Mouse (Mus musculus): ENCODE measurements at regions not wholly inside any gene's neighbourhood (a gene's known extent, or its start where the extent isn't known, plus 50 kb on each side); places are given as distances from the start of the nearest gene placed in this dataset.

DNA sequence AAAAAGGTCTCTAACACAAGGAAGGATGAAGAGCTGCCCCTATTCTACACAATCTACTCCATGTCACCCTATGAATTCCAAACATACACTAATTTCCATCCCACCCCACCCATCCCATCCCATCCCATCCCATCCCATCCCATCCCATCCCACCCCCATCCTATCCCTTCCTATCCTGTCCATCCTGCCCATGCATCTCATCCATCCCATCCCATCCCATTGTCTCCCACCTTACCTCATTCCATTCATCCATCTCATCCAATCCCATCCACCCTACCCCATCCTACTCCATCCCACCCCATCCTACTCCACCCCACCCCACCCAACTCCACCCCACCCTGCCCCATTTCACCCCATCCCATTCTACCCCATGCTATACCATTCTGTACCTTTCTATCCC, 91.9 kb upstream of the Fam92a start:
- Histone ChIP-seq H3K4me1 (ENCODE audit: control insufficient read depth, insufficient read depth, low read length) (no peaks in the 10 kb centered on the region), H3K4me3 (replicated peaks; ENCODE audit: control insufficient read depth, low read depth, low read length) (no peak overlapping the region), H3K27ac (ENCODE audit: control insufficient read depth, insufficient read depth, low read depth, low read length, poor library complexity) (no peak overlapping the region)
- TF ChIP-seq POLR2A (IDR thresholded peaks at IDR 0.05; ENCODE audit: borderline replicate concordance, control insufficient read depth, low read depth, low read length) (no peak), CTCF (IDR thresholded peaks at IDR 0.05; ENCODE audit: control insufficient read depth, insufficient read depth, low read length) (no peak)

DNA sequence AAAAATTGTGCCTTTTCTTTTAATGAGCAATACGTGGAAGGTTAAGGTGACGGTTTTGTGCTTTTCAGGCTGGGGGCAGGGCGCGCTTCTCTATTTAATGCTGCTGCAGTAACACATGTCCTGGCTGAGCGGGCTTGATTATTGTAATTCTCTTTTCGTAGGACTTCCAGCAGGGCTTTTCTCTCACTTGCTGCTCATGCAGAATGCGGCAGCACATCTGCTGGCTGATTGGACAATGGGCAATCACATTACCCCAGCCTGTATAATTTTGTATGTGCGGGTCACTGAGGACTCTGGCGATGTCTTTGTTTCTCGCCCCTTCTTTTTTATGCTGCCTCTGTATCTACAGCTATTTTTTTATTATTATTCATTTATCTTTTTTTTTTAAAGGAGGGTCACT, 91.4 kb upstream of the Fam92a start:
- H3K4me3 ChIP-seq (replicated peaks; ENCODE audit: control insufficient read depth, low read depth, low read length): no peak overlapping the region
- no peaks in the 10 kb centered on the region for H3K4me1 ChIP-seq (ENCODE audit: control insufficient read depth, insufficient read depth, low read length)
- no peak for TF ChIP-seq CTCF (IDR thresholded peaks at IDR 0.05; ENCODE audit: control insufficient read depth, insufficient read depth, low read length)
- no peak for TF ChIP-seq POLR2A (IDR thresholded peaks at IDR 0.05; ENCODE audit: borderline replicate concordance, control insufficient read depth, low read depth, low read length)
- H3K27ac ChIP-seq (ENCODE audit: control insufficient read depth, insufficient read depth, low read depth, low read length, poor library complexity): no peak overlapping the region
- 88% methylated on average over 10 of the region's 10 CpGs for WGBS

DNA sequence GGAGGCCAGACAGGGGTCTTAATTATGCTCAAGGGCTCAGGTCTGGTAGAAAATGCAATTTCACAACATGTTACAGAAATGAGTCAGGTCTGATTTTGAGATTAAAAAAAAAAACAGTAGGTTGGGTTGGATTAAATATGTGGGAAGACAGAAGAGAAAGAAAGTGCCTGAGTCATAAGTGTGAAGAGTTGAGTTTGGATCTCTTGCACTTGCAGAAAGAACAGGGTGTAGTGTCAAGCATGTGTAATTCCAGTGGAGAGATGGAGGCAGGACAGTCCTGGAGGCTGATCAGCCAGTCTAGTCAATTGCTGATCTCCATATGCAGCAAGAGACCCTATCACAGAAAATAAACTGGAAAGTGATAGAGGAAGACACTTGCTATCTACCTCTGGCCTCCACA, 76.2 kb upstream of the Fam92a start:
- H3K27ac ChIP-seq (ENCODE audit: control insufficient read depth, insufficient read depth, low read depth, low read length, poor library complexity): no peak overlapping the region
- TF ChIP-seq POLR2A (IDR thresholded peaks at IDR 0.05; ENCODE audit: borderline replicate concordance, control insufficient read depth, low read depth, low read length): no peak
- TF ChIP-seq CTCF (IDR thresholded peaks at IDR 0.05; ENCODE audit: control insufficient read depth, insufficient read depth, low read length): no peak
- no peaks in the 10 kb centered on the region for H3K4me1 ChIP-seq (ENCODE audit: control insufficient read depth, insufficient read depth, low read length)
- H3K4me3 ChIP-seq (replicated peaks; ENCODE audit: control insufficient read depth, low read depth, low read length): no peak overlapping the region

DNA sequence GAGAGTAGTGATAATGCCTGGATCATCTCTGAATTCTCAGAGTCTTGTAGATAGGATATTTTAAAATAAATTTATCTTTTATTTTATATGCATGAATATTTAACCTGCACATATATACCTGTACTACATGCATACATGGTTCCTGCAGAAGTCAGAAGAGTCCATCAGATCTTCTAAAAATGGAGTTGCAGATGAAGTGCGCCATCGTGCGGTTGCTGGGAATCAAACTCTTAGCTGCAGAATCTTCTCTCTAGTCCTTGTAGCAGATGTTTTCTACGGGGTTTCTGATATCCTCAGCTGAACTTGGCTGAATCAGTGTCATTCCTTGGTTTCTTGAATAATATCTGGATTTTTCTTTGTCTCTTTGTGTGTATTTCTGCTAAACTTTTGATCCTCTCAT, 74.8 kb upstream of the Fam92a start:
- WGBS: 82% methylated on average over 4 of the region's 4 CpGs
- Histone ChIP-seq H3K27ac (ENCODE audit: control insufficient read depth, insufficient read depth, low read depth, low read length, poor library complexity) (no peak overlapping the region), H3K4me1 (ENCODE audit: control insufficient read depth, insufficient read depth, low read length) (no peaks in the 10 kb centered on the region), H3K4me3 (replicated peaks; ENCODE audit: control insufficient read depth, low read depth, low read length) (no peak overlapping the region)
- no peak for TF ChIP-seq POLR2A (IDR thresholded peaks at IDR 0.05; ENCODE audit: borderline replicate concordance, control insufficient read depth, low read depth, low read length)
- TF ChIP-seq CTCF (IDR thresholded peaks at IDR 0.05; ENCODE audit: control insufficient read depth, insufficient read depth, low read length): no peak

DNA sequence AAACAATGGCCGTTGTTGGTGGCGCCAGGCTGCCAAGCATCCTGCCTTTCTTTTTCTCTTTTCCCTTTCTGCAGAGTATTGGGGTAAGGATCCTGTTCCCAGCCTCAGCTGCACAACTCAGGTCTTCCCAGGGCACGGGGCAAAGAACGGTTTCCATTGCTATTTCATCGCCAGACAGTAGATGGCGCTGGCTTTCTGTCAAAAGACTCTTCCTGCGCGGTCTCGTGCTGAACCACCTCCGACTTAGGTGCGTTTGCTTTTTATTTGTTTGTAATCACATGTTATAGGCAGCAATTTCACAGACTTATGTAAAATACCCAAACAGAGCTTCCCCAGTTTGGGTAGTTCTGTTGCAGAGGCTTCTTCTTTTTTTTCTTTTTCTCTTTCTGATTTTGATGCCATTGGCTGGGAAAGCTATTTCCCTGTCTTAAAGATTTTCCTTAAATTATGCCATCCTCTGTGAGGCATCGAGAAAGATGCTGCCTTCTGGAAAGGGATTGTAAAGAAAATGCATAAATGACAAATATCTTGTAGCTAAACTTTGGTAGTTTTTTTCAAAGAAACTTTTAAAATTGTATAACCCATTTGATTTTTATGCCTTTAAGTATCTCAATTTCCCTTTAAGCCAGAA, 69.2 kb upstream of the Fam92a start:
- H3K4me1 ChIP-seq (ENCODE audit: control insufficient read depth, insufficient read depth, low read length): no peaks in the 10 kb centered on the region
- no peak overlapping the region for H3K27ac ChIP-seq (ENCODE audit: control insufficient read depth, insufficient read depth, low read depth, low read length, poor library complexity)
- 3% methylated on average over 12 of the region's 12 CpGs for WGBS
- TF ChIP-seq CTCF (IDR thresholded peaks at IDR 0.05; ENCODE audit: control insufficient read depth, insufficient read depth, low read length) (peak; percentile 63), POLR2A (IDR thresholded peaks at IDR 0.05; ENCODE audit: borderline replicate concordance, control insufficient read depth, low read depth, low read length) (no peak)
- no peak overlapping the region for H3K4me3 ChIP-seq (replicated peaks; ENCODE audit: control insufficient read depth, low read depth, low read length)

DNA sequence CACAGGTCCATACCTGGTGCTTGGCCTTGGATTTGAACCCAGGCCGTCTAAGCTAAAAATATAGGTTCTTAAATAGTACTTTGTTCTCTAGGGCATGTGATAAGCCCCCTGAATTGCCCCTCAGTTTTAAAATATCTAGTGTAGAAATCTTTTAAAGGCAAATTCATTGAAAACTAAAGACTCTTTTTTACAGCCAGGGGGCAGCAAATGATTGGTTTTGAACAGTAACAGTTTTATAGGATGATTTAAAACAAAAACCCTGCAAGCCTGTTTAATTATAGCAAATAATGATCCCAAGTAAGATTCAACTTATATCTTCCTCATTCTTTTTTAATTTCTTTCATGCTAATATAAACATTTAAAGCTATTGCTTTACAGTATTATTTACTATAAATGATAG, 58.9 kb upstream of the Fam92a start:
- H3K4me1 ChIP-seq (ENCODE audit: control insufficient read depth, insufficient read depth, low read length): no peaks in the 10 kb centered on the region
- TF ChIP-seq POLR2A (IDR thresholded peaks at IDR 0.05; ENCODE audit: borderline replicate concordance, control insufficient read depth, low read depth, low read length): no peak
- TF ChIP-seq CTCF (IDR thresholded peaks at IDR 0.05; ENCODE audit: control insufficient read depth, insufficient read depth, low read length): no peak
- 79% methylated on average over 1 of the region's 1 CpGs for WGBS
- no peak overlapping the region for H3K27ac ChIP-seq (ENCODE audit: control insufficient read depth, insufficient read depth, low read depth, low read length, poor library complexity)
- H3K4me3 ChIP-seq (replicated peaks; ENCODE audit: control insufficient read depth, low read depth, low read length): no peak overlapping the region

All from bone marrow, adult 2 months (tissue).